ENCODE assay signal across 9 mouse cellular contexts in the genomic region with DNA sequence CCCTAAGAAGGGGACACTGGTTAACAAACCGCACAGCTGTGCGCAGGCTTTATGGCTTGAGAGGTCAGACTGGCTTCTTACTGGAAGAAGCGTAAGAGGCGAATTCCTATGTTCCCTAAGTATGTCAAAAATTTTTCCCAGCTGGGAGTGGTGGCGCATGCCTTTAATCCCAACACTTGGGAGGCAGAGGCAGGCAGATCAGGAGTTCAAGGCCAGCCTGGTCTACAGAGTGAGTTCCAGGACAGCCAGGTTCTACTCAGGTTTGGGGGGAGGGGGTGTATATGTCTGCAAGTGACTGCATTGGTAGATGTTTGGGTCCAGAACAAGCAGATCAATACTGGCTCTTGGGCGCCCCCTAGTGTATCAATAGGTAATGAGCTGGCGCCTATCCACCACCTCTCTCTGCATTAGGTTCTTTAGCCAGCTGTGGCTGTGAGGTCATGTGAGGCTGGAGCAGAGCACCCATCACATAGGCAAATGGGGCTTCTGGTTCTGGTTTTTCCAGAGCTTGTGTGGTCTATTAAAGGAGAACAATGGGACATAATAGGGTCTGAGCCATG. TPM values are rescaled to one million over a fixed set of nuclear protein-coding genes. Genes with fewer than 3 reads are reported as not detected.
DNase-seq lines count a peak whose midpoint lies in the region; ATAC-seq lines count a peak whose summit lies in the region.
"Had no signal": no experiment of that assay in that cellular context is flagged by ENCODE, and none has a peak within 500 bp of the region (broad histone marks: within the 10 kb centered on the region; RNA-seq: fewer than 3 reads in every experiment).

No protein-coding gene starts in this region.

- peaks cover 45% of the 10 kb centered on the region for H3K36me3 ChIP-seq in midbrain, embryonic 10.5 days

- WGBS in midbrain, embryonic 10.5 days = 67% methylated on average over 7 of the region's 7 CpGs

- peak; percentile 55 for DNase-seq in Muller cell, postnatal 12 days (ENCODE audit: inconsistent ontology term)
- peak; percentile 60 to 82 for DNase-seq in cerebellum, adult 18-20 months
- DNase-seq in frontal cortex, adult 2 months (ENCODE audit: extremely low spot score in 1 of 2, low spot score in 1 of 2) = peak; percentile 67 to 92
- peak; percentile 65 to 88 for DNase-seq in left cerebral cortex, adult 9 months (ENCODE audit: low spot score in 2 of 2)
- DNase-seq in midbrain, embryonic 10.5 days (ENCODE audit: low spot score) = peak; percentile 81
- DNase-seq in right cerebral cortex, postnatal 36 days (ENCODE audit: low spot score in 2 of 2) = peak; percentile 65 to 68
- DNase-seq in urinary bladder, postnatal 36 days (ENCODE audit: low spot score in 2 of 2) = peak; percentile 50 to 73

- no peak overlapping the region for H3K27ac ChIP-seq in midbrain, embryonic 10.5 days (replicated peaks)
- H3K27ac ChIP-seq: limb, embryonic 13.5 days had no signal

- no peaks in the 10 kb centered on the region for H3K27me3 ChIP-seq in midbrain, embryonic 10.5 days (ENCODE audit: low read depth, poor library complexity, severe bottlenecking)
- H3K27me3 ChIP-seq: limb, embryonic 13.5 days had no signal

- no peaks in the 10 kb centered on the region for H3K9me3 ChIP-seq in midbrain, embryonic 10.5 days (replicated peaks)
- H3K9me3 ChIP-seq: limb, embryonic 13.5 days had no signal

- no peak overlapping the region for H3K4me3 ChIP-seq in midbrain, embryonic 10.5 days
- H3K4me3 ChIP-seq: limb, embryonic 13.5 days had no signal

- peak; percentile 52 for ATAC-seq in inflammation-experienced regulatory T-cells, adult 6 months

- peaks cover 27% of the 10 kb centered on the region for H3K4me1 ChIP-seq in midbrain, embryonic 10.5 days

RNA-seq across cellular contexts. Expression of gene H1fx, which starts 16.3 kb away (rescaled TPM):
- polyA plus RNA-seq in frontal cortex, adult 2 months (2012; rRNA removed) = 56.0 and 56.4 TPM in 2 replicates
- not detected for polyA plus RNA-seq in inflammation-experienced regulatory T-cells, adult 6 months (2017; shearing (Covaris generic))
- polyA plus RNA-seq in midbrain, embryonic 10.5 days (2016; fragmentation: Nextera tagmentation; extraction: Ambion mirVana) = 20.3 and 22.1 TPM in 2 replicates

RNA-seq across cellular contexts. Expression of gene Rab7, which starts 47.3 kb away (rescaled TPM):
- polyA plus RNA-seq in frontal cortex, adult 2 months (2012; rRNA removed) = 388 and 392 TPM in 2 replicates
- polyA plus RNA-seq in inflammation-experienced regulatory T-cells, adult 6 months (2017; shearing (Covaris generic)) = 100 to 1,000 TPM; 271 to 323 (median 302) TPM
- 215 and 225 TPM in 2 replicates for polyA plus RNA-seq in midbrain, embryonic 10.5 days (2016; fragmentation: Nextera tagmentation; extraction: Ambion mirVana)

Comparison
In these comparisons a context has a peak if more than half of its experiments do, and no peak if none do; other contexts are left out.
1. RNA of gene H1fx, which starts 16.3 kb away (polyA plus RNA-seq): 56.0 to 56.4 TPM in frontal cortex, adult 2 months and 20.3 to 22.1 TPM in midbrain, embryonic 10.5 days; not detected in inflammation-experienced regulatory T-cells, adult 6 months; every median in the first group is over 10 times any median in the second.
2. Peak in every context shown above with its lines, with median percentiles within 50 percentile points of each other: DNase-seq.